Mouse (Mus musculus) retina, adult 2 months (tissue): ENCODE results near the gene Prl8a6.

Experiments used
- DNase-seq: peaks from one replicate; pipeline ENCODE4 v3.0.0-alpha.2; 2012; ENCODE audit warnings: low read depth, low spot score

The Prl8a6 gene

DNA sequence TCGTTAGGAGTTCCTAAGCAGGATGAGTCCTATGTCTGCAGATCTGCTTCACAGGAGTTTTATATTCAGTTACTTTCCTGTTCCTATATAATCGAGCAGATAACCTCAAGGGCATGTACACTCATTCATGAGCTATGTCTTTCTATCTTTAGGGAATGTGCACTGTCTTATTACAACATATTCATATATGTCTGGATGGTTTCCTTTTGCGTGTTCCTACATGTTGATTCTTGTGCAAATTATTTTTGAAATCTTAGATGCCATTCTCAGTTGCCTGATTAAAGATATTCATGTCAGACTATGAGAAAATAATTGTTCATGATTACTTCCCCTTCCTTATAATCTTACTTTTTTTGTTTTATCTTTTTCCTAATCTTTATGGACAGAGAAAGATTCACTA, at the start of gene Prl8a6:
Prl8a6 (minus strand) TSS at position 101 of the 400 bp plus-strand sequence.
- DNase-seq = no peak

DNA sequence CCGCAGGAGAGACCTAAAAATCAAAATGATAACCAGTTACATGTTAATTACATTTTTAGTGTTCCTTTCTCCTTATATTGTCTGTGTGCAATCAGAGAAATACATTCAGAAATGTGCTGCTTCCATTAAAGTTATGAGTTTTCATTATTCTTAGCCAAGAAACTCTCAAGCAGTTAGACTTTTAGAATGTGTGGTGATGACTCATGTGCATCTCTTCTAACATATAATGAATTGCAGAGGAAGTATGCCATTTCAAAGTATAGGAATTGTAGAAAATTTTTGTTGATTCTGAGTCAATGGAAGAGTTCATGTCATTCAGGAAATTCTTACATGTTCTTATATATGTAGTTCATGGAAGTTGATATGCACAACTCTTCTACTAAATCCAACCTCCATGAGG, 5.3 kb downstream of the Prl8a6 start:
- no peak for DNase-seq

DNA sequence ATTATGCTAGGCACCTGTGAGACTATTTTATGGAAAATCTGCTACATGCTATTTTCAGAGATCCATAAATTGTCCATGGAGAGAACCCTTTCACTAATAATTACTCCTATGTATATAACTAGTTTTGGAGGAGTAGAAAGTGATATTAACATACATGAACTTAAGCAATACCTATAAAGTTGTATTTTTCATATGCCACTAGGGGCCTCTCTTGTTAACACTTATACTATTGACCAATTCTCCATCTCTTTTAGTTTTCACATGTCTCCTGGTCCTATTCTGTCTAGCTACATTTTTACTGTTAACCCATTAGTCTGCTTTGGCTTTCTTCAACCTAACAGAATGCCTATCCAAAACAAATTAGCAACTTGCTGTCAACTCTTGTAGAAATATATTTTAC, 24.8 kb downstream of the Prl8a6 start:
- DNase-seq = no peak

DNA sequence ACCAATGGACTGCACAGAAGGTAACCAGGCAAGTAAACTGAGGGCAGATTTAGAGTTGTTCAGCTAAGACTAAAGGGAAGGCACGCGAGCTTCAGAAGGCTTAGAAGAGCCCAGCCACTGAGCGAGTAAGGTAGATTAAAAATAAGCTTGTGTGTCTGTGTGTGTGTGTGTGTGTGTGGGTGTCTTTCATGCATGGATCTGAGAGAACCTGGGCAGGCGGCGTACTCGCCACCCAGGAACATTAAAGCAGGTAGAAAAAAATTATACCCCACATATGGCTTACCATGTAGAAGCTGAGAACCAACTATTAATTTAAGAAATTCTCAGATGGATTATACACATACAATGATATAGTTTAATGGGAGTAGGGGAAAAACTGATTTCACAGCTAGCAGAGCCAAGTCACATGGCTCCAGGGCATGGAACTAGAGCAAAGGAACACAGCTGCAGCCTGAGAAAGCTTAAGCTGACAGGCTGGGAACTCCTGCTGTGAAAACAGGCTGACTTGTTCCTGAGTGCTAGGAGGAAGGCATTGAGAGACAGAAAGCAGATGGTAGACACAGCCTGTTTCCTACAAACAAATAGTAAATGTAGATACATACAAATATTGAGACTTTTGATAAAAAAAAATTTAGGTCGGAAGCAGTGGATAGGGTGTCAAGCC, 39.3 kb downstream of the Prl8a6 start:
- no peak for DNase-seq

DNA sequence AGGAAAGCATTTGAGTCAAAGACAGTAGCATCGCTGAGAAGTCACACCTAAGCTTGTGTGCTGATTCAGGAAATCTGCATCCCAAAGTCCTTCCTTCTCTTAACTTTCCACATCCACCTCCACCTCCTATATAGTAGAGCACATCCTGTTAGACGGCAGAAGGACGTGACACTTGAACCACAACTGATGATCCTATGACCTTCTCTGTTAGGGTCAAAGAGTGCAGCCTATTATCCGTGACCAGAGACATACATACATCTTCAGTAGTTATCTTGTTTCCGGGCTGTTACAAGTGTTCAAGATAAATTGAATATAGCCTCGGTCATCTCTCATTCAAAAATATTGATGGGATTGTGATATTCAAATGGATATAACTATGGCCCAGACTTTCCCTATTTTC, 47.7 kb downstream of the Prl8a6 start, which contains the start of gene Prl2b1:
Prl2b1 (minus strand) TSS at position 101 of the 400 bp plus-strand sequence.
- DNase-seq = no peak
